Mouse (Mus musculus) neural tube, embryonic 12.5 days (tissue): Measurements from ENCODE around the gene Oas1g. TPM values are rescaled to one million over a fixed set of nuclear protein-coding genes. Genes with fewer than 3 reads are reported as not detected.
"Not testable (repeated sequence)": the region's sequence is repeated elsewhere in the genome, so short reads cannot be mapped to it uniquely, and the experiment has no call there.

Experiments
- ATAC-seq: fragments of 200-750 bp; cut with Nextera tagmentation; 2 replicates; pipeline ENCODE4 v1.8.0; 2017; ENCODE audit warnings: low read depth, mild to moderate bottlenecking, moderate TSS enrichment, moderate library complexity; ENCODE audit not compliant: low FRiP score
- H3K27ac ChIP-seq: fragments of 300-500 bp; sonication (generic); 2 replicates; pipeline ENCODE4 v1.5.1; 2016
- H3K27me3 ChIP-seq: fragments of 300-500 bp; sonication (generic); replicated peaks from 2 replicates; pipeline ENCODE4 v1.6.1; 2016; ENCODE audit warnings: mild to moderate bottlenecking
- H3K36me3 ChIP-seq: fragments of 300-500 bp; sonication (generic); 2 replicates; pipeline ENCODE4 v1.6.1; 2016; ENCODE audit warnings: mild to moderate bottlenecking
- H3K4me1 ChIP-seq: fragments of 300-500 bp; sonication (generic); 2 replicates; pipeline ENCODE4 v1.6.1; 2016
- H3K4me2 ChIP-seq: fragments of 300-500 bp; sonication (generic); replicated peaks from 2 replicates; pipeline ENCODE4 v1.6.1; 2016; ENCODE audit warnings: mild to moderate bottlenecking
- H3K4me3 ChIP-seq: fragments of 300-500 bp; sonication (generic); 2 replicates; pipeline ENCODE4 v1.5.1; 2016
- H3K9ac ChIP-seq: fragments of 300-500 bp; sonication (generic); 2 replicates; pipeline ENCODE4 v1.6.1; 2016; ENCODE audit warnings: mild to moderate bottlenecking
- H3K9me3 ChIP-seq: fragments of 300-500 bp; sonication (generic); 2 replicates; pipeline ENCODE4 v1.6.1; 2016; ENCODE audit warnings: mild to moderate bottlenecking
- WGBS: fragments of 180-500 bp; shearing (Covaris S2); methylation state at CpG from one replicate; pipeline ENCODE4 v1.1.7; 2016; 5-methylcytosine and 5-hydroxymethylcytosine counted together
- polyA plus RNA-seq: library from polyadenylated mRNA; unstranded; fragments of >200 nt; fragmentation: Nextera tagmentation; extraction: Ambion mirVana; gene quantifications from 2 replicates; pipeline ENCODE4 v1.2.1, GENCODE M21; 2016

Gene Oas1g
- polyA plus RNA-seq, 1 experiment from 2014 or later = 0.24 TPM

DNA sequence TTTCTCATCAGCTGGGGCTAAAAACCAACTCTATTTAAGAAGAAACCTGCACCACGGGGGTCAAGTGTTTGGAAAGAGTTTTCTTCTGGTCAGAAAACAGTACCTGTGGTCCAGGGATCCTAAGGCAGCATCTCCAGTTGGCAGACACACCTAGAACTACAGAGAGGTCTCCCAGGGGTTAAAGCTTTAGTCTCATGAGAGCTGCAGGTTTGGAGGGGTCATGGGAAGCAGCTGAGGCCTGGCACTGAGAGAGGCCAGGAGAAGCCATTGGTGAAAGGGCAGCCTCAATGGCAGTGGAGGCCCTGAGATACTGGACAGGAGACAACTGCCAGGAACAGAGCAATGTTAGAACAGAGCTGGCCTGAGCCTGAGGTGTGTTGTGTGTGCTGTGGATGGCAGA lies 13.3 kb upstream of the Oas1g start:
- H3K9ac ChIP-seq = no peak overlapping the region
- H3K9me3 ChIP-seq = no peaks in the 10 kb centered on the region
- no peak overlapping the region for H3K4me3 ChIP-seq
- H3K36me3 ChIP-seq = no peaks in the 10 kb centered on the region
- ATAC-seq = no peak
- no peak overlapping the region for H3K27ac ChIP-seq
- 68% methylated on average over 1 of the region's 1 CpGs for WGBS
- no peak overlapping the region for H3K4me2 ChIP-seq
- no peaks in the 10 kb centered on the region for H3K4me1 ChIP-seq
- no peaks in the 10 kb centered on the region for H3K27me3 ChIP-seq

DNA sequence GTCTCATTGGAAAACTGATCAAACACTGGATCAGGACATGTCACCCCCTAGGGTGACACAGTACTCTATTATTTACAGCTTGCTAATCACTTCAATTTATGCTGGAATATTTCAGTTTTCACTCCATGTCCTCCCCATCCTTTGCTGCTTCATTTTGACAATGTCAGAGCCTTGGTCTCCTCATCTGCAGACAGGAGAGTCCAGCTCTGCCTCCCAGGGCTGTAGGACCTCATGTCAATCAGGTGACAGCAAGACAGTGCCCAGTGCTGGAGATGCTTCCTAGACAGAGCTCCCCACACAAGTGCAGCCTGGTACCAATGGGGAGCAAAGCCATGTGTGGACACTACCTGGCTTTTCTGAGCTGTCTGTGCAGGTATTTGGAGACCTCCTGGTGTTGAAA lies 11.3 kb upstream of the Oas1g start:
- Histone ChIP-seq H3K27me3 (no peaks in the 10 kb centered on the region), H3K4me1 (no peaks in the 10 kb centered on the region), H3K9me3 (no peaks in the 10 kb centered on the region), H3K9ac (no peak overlapping the region), H3K27ac (no peak overlapping the region), H3K36me3 (no peaks in the 10 kb centered on the region), H3K4me3 (no peak overlapping the region), H3K4me2 (no peak overlapping the region)
- ATAC-seq = no peak

DNA sequence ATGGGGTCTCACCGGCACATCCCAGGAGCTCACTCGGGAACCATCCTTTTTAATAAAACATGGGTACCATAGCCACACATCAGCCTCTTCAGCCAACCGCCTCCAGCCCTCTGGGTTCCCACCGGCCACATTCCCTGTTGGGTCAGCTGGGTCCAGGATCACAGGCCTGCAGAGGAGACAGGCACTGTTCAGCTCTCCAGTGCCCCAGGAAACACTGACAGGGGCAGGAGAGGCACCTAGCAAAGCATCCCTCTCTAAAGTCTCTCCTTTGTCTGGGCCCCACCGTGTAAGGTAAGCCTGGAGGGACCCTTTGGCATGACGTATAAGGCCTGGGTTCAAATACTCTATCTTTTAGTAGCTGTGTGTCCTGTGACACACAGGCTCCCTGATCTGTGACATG lies 10.9 kb upstream of the Oas1g start:
- Histone ChIP-seq H3K36me3 (no peaks in the 10 kb centered on the region), H3K9me3 (no peaks in the 10 kb centered on the region), H3K4me1 (no peaks in the 10 kb centered on the region), H3K9ac (no peak overlapping the region), H3K27ac (no peak overlapping the region), H3K4me3 (no peak overlapping the region), H3K4me2 (no peak overlapping the region), H3K27me3 (no peaks in the 10 kb centered on the region)
- 89% methylated on average over 6 of the region's 6 CpGs for WGBS
- ATAC-seq = no peak

DNA sequence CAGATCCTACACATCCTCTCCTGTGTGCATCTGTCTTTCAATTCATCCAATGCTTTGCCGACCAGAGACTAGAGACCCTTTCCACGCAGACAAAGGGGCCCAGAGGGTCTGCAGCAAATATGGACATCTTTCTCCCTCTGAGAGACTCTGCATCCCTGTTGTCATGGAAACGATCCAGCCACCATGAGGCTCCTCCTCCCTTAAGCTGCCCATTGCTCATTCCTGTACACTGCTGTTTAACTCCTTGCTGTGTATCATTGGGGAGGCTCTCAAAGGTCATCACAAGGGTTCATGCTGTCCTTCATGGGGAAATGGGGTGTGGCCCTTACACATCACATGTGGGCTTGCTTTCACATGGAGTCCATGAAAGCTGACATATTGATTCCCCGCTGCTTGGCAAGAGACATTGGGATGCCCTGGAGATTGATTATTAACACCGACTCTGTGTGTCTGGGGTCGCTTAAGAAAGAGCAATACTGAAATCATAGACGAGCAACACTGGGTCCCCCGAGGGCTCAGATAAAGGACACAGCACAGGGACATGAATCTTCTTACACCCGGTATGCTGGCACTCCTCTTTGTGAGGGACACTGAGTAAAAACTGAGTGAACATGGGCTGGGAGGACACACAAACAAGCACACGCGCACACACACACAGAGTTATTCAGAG lies 8.0 kb upstream of the Oas1g start:
- Histone ChIP-seq H3K36me3 (no peaks in the 10 kb centered on the region), H3K9me3 (no peaks in the 10 kb centered on the region), H3K4me3 (no peak overlapping the region), H3K9ac (no peak overlapping the region), H3K27me3 (no peaks in the 10 kb centered on the region), H3K4me1 (no peaks in the 10 kb centered on the region), H3K4me2 (no peak overlapping the region), H3K27ac (no peak overlapping the region)
- ATAC-seq = no peak
- 81% methylated on average over 11 of the region's 11 CpGs for WGBS

DNA sequence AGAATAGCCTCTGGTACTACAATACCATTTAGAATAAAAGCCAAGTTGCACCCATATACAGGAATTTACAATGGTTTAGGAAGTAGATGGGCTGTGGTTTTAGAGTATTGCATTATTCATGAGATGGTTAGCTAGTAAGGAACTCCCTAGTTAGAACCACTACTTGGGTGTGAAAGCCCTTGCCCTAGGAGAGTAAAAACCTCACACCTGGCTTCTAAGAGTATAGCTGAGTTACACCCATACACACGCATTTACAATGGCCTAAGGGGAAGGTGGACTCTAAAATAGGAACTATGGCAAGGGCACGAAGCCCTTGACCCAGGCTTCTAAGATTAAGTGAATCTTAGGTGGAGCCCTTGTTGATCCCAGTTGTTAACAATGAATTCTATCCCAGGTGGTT lies 7.3 kb upstream of the Oas1g start:
- not testable (repeated sequence) for H3K4me1 ChIP-seq, H3K27ac ChIP-seq, ATAC-seq, H3K27me3 ChIP-seq, H3K4me3 ChIP-seq, H3K9me3 ChIP-seq, H3K4me2 ChIP-seq, H3K9ac ChIP-seq, H3K36me3 ChIP-seq
- WGBS = 84% methylated on average over 2 of the region's 2 CpGs

DNA sequence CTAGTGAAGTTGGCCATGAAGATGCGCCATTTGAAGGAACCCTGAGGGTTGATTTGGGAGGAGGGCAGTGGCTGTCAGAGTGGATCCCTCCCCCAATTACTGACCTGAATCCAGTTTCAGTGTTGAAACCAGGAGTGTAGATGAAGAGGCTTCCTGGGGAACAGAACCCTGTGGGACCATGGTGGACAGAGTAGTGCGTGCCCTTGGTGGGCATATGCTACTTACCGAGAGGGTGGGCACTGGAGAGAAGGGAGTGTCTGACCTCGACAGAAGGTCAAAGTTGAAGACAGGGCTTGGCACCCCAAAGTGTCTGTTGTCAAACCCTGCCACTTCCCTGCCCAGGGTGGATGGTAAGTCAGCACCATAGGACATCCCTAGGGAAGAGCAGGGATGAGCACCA lies 6.5 kb upstream of the Oas1g start:
- ATAC-seq, H3K27me3 ChIP-seq: not testable (repeated sequence)
- WGBS = 94% methylated on average over 4 of the region's 4 CpGs

DNA sequence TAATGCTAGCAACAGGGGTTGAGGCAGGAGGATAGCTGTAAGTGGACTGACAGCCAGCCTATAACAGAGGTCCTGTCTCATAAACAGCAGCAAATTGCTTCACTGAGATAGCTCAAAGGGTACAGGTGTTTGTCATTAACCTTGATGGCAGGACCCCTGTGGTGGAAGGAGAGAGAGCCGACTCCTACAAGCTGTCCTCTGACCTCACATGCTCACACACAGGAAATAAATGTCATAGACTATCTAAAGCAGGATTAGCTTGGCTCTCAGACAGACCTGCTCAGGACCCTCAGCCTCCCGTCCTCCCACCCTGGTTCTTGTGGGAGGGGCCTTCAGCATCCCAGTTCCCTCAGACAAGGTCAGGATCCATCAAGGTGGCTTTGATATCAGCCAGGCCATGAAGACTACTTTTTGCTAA lies 4.8 kb upstream of the Oas1g start:
- no peak overlapping the region for H3K9ac ChIP-seq
- no peak overlapping the region for H3K4me3 ChIP-seq
- WGBS = 72% methylated on average over 2 of the region's 2 CpGs

More for the DNA sequence above, 6.5 kb upstream of the Oas1g start:
- not testable (repeated sequence) for H3K9ac ChIP-seq, H3K36me3 ChIP-seq, H3K27ac ChIP-seq, H3K4me2 ChIP-seq, H3K4me1 ChIP-seq, H3K4me3 ChIP-seq, H3K9me3 ChIP-seq

DNA sequence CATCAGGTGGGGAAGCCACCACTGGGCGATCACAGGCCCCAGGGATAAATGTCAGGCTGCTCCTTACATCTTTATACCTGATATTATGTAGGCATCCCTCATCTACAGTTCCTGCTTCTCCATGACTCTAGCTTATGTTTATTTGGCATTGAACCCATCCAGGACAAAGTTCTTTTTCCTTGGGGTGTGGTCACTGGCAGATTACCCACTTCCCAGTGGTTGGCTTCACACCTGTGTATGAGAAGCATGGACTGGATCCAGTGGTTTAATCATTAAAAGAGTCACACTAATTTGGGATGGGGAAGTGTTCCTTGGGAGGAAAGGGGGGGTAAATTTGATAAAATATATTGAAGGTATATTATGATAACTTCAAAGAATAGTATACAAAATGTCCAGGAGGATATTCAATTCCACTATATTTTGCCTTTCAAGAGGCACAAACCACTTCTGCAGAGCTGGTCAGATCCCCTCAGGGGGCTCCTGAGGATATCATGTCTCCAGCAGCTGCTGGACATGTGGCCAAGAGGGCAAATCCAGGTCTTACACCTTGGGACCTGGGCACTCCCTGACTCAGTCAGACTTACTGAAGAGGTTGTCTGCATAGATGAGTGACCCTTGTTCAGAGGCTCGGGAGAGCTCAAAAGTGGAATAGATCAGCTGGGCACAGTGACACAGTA lies 4.3 kb upstream of the Oas1g start:
- WGBS = 80% methylated on average over 2 of the region's 2 CpGs
- H3K27me3 ChIP-seq, H3K4me1 ChIP-seq, H3K27ac ChIP-seq, H3K4me3 ChIP-seq, H3K9me3 ChIP-seq, H3K36me3 ChIP-seq, H3K4me2 ChIP-seq, ATAC-seq, H3K9ac ChIP-seq: not testable (repeated sequence)

More for the DNA sequence above, 4.8 kb upstream of the Oas1g start:
- no peaks in the 10 kb centered on the region for H3K36me3 ChIP-seq
- no peaks in the 10 kb centered on the region for H3K9me3 ChIP-seq
- H3K27ac ChIP-seq = no peak overlapping the region
- ATAC-seq = no peak
- no peaks in the 10 kb centered on the region for H3K4me1 ChIP-seq
- no peaks in the 10 kb centered on the region for H3K27me3 ChIP-seq
- no peak overlapping the region for H3K4me2 ChIP-seq

DNA sequence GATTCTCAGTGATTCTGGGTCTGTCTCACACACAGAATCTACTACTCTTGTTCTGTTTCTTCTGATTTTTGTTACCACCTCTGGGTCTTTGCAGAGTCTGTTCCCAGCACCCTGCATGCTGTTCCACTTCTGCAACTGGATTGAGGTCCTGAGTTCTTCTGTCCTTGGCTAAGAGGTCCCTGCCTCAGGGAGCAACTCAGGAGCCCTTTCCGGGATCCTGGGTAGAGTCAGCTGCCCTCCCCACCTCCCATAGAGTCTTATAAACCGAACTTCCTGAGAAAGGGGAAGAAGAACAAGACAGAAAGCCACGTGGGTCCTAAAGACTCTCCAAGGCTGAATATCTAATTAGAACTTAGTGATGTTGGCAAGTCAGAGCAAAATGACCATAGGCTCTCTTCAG lies 3.6 kb upstream of the Oas1g start:
- Histone ChIP-seq H3K9ac (no peak overlapping the region), H3K9me3 (no peaks in the 10 kb centered on the region), H3K4me1 (no peaks in the 10 kb centered on the region), H3K36me3 (no peaks in the 10 kb centered on the region), H3K4me2 (no peak overlapping the region), H3K27me3 (no peaks in the 10 kb centered on the region), H3K27ac (no peak overlapping the region), H3K4me3 (no peak overlapping the region)
- ATAC-seq = no peak
- WGBS = 55% methylated on average over 3 of the region's 3 CpGs

DNA sequence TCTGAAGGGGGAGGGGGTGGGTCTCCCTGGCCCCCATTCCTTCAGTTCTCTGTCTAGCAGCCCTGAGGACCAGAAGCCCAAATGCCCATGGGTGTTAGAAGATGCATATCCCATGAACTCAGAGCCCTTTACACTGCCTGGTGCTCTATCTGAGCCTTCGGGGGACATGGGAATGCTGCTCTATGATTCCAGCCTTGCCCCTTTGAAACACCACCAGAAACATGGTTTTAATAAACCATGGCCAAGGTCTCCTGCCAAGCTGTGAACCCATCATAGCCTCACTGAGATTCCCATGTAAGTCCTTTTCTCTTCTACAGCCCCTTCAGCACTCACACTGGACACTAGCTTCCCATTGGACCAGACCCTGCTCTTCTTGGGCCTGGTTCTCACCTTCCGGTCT lies 2.6 kb upstream of the Oas1g start:
- H3K4me2 ChIP-seq = no peak overlapping the region
- no peaks in the 10 kb centered on the region for H3K9me3 ChIP-seq
- no peak overlapping the region for H3K27ac ChIP-seq
- ATAC-seq = no peak
- no peaks in the 10 kb centered on the region for H3K36me3 ChIP-seq
- no peak overlapping the region for H3K9ac ChIP-seq
- 89% methylated on average over 2 of the region's 2 CpGs for WGBS
- H3K4me3 ChIP-seq = no peak overlapping the region
- no peaks in the 10 kb centered on the region for H3K4me1 ChIP-seq
- no peaks in the 10 kb centered on the region for H3K27me3 ChIP-seq

DNA sequence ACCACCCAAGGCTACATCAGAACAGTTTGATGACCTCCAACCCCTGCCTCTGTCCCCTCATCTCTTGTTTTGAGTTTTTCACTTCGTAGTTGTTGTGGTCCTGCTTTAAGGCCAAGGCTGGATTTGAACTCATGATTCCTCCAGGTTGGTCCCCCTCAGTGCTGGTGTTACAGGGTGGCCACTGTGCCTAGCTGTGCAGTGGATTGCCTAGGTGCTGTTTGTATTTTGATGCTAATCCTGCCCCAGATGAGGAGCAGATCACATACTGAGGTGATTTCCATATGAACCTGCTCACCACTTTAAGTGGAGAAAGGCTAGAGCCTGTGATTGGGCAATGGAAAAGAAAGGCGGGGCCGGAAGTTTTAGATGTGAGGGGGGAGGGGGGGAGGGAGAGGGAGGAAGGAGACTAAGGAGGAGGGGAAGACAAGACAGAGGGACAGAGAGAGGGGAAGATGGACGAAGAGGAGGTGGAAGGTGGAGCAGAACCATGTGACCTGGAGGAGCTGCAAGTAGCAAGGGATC lies 942 bp upstream of the Oas1g start:
- not testable (repeated sequence) for H3K36me3 ChIP-seq, H3K9me3 ChIP-seq, H3K4me3 ChIP-seq, H3K27ac ChIP-seq, ATAC-seq, H3K4me2 ChIP-seq, H3K4me1 ChIP-seq, H3K9ac ChIP-seq, H3K27me3 ChIP-seq
- 37% methylated on average over 4 of the region's 4 CpGs for WGBS

DNA sequence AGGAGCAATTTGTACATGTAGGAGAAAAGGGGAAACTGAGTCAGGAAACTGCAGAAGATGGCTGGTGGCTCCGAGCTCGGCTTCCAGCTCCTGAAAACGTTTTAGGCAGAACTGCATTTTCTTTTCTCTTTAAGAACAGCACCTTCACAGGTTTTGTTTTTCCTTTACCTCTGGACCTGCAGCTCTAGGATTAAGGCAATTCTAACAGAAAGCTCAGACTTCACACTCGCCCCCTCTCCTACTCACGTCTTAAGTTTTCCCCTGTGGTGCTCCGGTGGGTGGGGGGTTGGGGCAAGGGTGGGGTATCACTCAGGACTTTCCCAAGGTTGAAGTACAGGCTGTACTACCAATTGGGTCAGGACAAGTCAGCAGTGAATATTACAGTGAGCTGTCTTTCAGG lies 418 bp upstream of the Oas1g start:
- 59% methylated on average over 6 of the region's 6 CpGs for WGBS
- Histone ChIP-seq H3K9ac (no peak overlapping the region), H3K27me3 (no peaks in the 10 kb centered on the region), H3K4me3 (no peak overlapping the region), H3K27ac (no peak overlapping the region), H3K4me2 (no peak overlapping the region), H3K9me3 (no peaks in the 10 kb centered on the region), H3K4me1 (no peaks in the 10 kb centered on the region), H3K36me3 (no peaks in the 10 kb centered on the region)
- no peak for ATAC-seq

DNA sequence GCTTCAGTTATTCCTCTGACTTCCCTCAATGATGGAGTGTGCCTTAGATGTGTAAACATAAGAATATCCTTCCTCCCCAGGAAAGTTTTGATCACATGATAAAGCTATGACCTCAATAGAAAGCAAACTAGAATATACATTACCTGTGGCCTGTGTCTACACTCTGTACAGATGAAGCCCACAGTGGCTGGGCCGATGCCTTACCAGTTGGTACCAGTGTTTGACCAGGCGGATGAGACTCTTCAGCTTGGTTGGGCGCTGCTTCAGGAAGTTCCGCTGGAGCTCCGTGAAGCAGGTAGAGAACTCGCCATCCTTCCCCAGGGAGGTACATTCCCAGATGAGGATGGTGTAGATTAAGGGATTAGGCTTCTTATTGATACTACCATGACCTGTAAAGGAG lies 5.7 kb downstream of the Oas1g start:
- H3K4me2 ChIP-seq, H3K9me3 ChIP-seq, H3K36me3 ChIP-seq, H3K4me1 ChIP-seq, ATAC-seq, H3K9ac ChIP-seq, H3K4me3 ChIP-seq, H3K27me3 ChIP-seq, H3K27ac ChIP-seq: not testable (repeated sequence)
- 93% methylated on average over 6 of the region's 6 CpGs for WGBS
